Mouse (Mus musculus): ENCODE results near the gene Robo4. TPM values are rescaled to one million over a fixed set of nuclear protein-coding genes. Genes with fewer than 3 reads are reported as not detected.
A peak's percentile ranks its signal among the peaks of the same experiment; 100 is the strongest.

Robo4 gene
- total and polyA plus RNA-seq, 3 experiments, result 27.9 to 33.7 (median 31.8) TPM

- intact Hi-C loops (cut with DNase I), result loop anchor here (2.0 to 5.0 kb wide), 3 partner anchors 18 to 46 kb away; no protein-coding TSS in a partner anchor
- DNase-seq, result peak; percentile 51 to 64
- peak overlapping the region; percentile 81 for H3K9ac ChIP-seq (ENCODE audit: low read depth, low read length)
These were observed 17.2 kb upstream of the Robo4 start for GRCm38 (mm10) chr9:37384284-37385182.

GRCm38 (mm10) chr9:37390891-37391290, 10.8 kb upstream of the Robo4 start:
- H3K9ac ChIP-seq (ENCODE audit: low read depth, low read length), result no peak overlapping the region
- no peaks in the 10 kb centered on the region; the same call in 1 of the 2 replicates for H3K27me3 ChIP-seq (ENCODE audit: control insufficient read depth, insufficient read depth, low read length)
- no peak for DNase-seq
- WGBS, result 35% methylated on average over 2 of the region's 2 CpGs
- no peaks in the 10 kb centered on the region for H3K4me1 ChIP-seq (ENCODE audit: control insufficient read depth, insufficient read depth, low read length)
- H3K79me2 ChIP-seq (replicated peaks; ENCODE audit: control insufficient read depth, insufficient read depth, low read length), result no peaks in the 10 kb centered on the region
- H3K27ac ChIP-seq, result no peak overlapping the region
- TF ChIP-seq POLR2A (IDR thresholded peaks at IDR 0.05; ENCODE audit: insufficient read depth, low read depth, low read length) (no peak), EP300 (IDR thresholded peaks at IDR 0.05; ENCODE audit: insufficient read depth, low read depth, low read length) (no peak), CTCF (IDR thresholded peaks at IDR 0.05) (no peak)
- no peaks in the 10 kb centered on the region for H3K36me3 ChIP-seq (ENCODE audit: control insufficient read depth, insufficient read depth, low read length)
- intact Hi-C loops (cut with DNase I), result no loop called here
- no peak overlapping the region for H3K4me3 ChIP-seq

More at GRCm38 (mm10) chr9:37384284-37385182, 17.2 kb upstream of the Robo4 start:
- Histone ChIP-seq H3K4me3 (peak overlapping the region; percentile 56), H3K36me3 (ENCODE audit: control insufficient read depth, insufficient read depth, low read length) (no peaks in the 10 kb centered on the region), H3K27me3 (ENCODE audit: control insufficient read depth, insufficient read depth, low read length) (peaks cover 2% of the 10 kb centered on the region; the same call in 1 of the 2 replicates), H3K79me2 (replicated peaks; ENCODE audit: control insufficient read depth, insufficient read depth, low read length) (no peaks in the 10 kb centered on the region), H3K27ac (peak overlapping the region; percentile 79), H3K4me1 (ENCODE audit: control insufficient read depth, insufficient read depth, low read length) (no peaks in the 10 kb centered on the region)
- TF ChIP-seq EP300 (IDR thresholded peaks at IDR 0.05; ENCODE audit: insufficient read depth, low read depth, low read length) (no peak), CTCF (IDR thresholded peaks at IDR 0.05) (peak; percentile 66), POLR2A (IDR thresholded peaks at IDR 0.05; ENCODE audit: insufficient read depth, low read depth, low read length) (peak; percentile 49)
- WGBS, result 6% methylated on average over 54 of the region's 54 CpGs

- H3K4me3 ChIP-seq, result no peak overlapping the region
- H3K36me3 ChIP-seq (ENCODE audit: control insufficient read depth, insufficient read depth, low read length), result no peaks in the 10 kb centered on the region
- H3K79me2 ChIP-seq (replicated peaks; ENCODE audit: control insufficient read depth, insufficient read depth, low read length), result no peaks in the 10 kb centered on the region
- WGBS, result 76% methylated on average over 2 of the region's 2 CpGs
- H3K27ac ChIP-seq, result no peak overlapping the region
- H3K27me3 ChIP-seq (ENCODE audit: control insufficient read depth, insufficient read depth, low read length), result no peaks in the 10 kb centered on the region; the same call in 1 of the 2 replicates
- H3K4me1 ChIP-seq (ENCODE audit: control insufficient read depth, insufficient read depth, low read length), result no peaks in the 10 kb centered on the region
- no peak overlapping the region for H3K9ac ChIP-seq (ENCODE audit: low read depth, low read length)
- no peak for DNase-seq
- TF ChIP-seq POLR2A (IDR thresholded peaks at IDR 0.05; ENCODE audit: insufficient read depth, low read depth, low read length), result no peak
- no peak for TF ChIP-seq CTCF (IDR thresholded peaks at IDR 0.05)
- intact Hi-C loops (cut with DNase I), result no loop called here
These were observed 9.6 kb upstream of the Robo4 start for GRCm38 (mm10) chr9:37392071-37392470.

GRCm38 (mm10) chr9:37393482-37394131, 8.1 kb upstream of the Robo4 start:
- no peak for DNase-seq
- intact Hi-C loops (cut with DNase I), result no loop called here
- Histone ChIP-seq H3K9ac (ENCODE audit: low read depth, low read length) (no peak overlapping the region), H3K4me1 (ENCODE audit: control insufficient read depth, insufficient read depth, low read length) (no peaks in the 10 kb centered on the region), H3K79me2 (replicated peaks; ENCODE audit: control insufficient read depth, insufficient read depth, low read length) (no peaks in the 10 kb centered on the region), H3K36me3 (ENCODE audit: control insufficient read depth, insufficient read depth, low read length) (no peaks in the 10 kb centered on the region), H3K27me3 (ENCODE audit: control insufficient read depth, insufficient read depth, low read length) (no peaks in the 10 kb centered on the region), H3K27ac (no peak overlapping the region), H3K4me3 (no peak overlapping the region)
- WGBS, result 58% methylated on average over 8 of the region's 8 CpGs
- TF ChIP-seq EP300 (IDR thresholded peaks at IDR 0.05; ENCODE audit: insufficient read depth, low read depth, low read length), result no peak
- no peak for TF ChIP-seq CTCF (IDR thresholded peaks at IDR 0.05)
- TF ChIP-seq POLR2A (IDR thresholded peaks at IDR 0.05; ENCODE audit: insufficient read depth, low read depth, low read length), result no peak

- peak in 1 of 2 experiments; percentile 60 for DNase-seq
- Histone ChIP-seq H3K27ac (peak overlapping the region; percentile 86), H3K4me3 (no peak overlapping the region), H3K79me2 (replicated peaks; ENCODE audit: control insufficient read depth, insufficient read depth, low read length) (no peaks in the 10 kb centered on the region; the same call in 1 of the 2 replicates), H3K27me3 (ENCODE audit: control insufficient read depth, insufficient read depth, low read length) (no peaks in the 10 kb centered on the region; the same call in 1 of the 2 replicates), H3K4me1 (ENCODE audit: control insufficient read depth, insufficient read depth, low read length) (peaks cover 6% of the 10 kb centered on the region), H3K36me3 (ENCODE audit: control insufficient read depth, insufficient read depth, low read length) (peaks cover 3% of the 10 kb centered on the region), H3K9ac (ENCODE audit: low read depth, low read length) (no peak overlapping the region)
- WGBS, result 33% methylated on average over 2 of the region's 2 CpGs
- intact Hi-C loops (cut with DNase I), result loop anchor here (1.0 to 5.0 kb wide), 3 partner anchors 32 to 130 kb away; partner anchors contain the start of gene Ccdc15
- TF ChIP-seq CTCF (IDR thresholded peaks at IDR 0.05) (no peak), POLR2A (IDR thresholded peaks at IDR 0.05; ENCODE audit: insufficient read depth, low read depth, low read length) (peak; percentile 56; the same call in 1 of the 2 replicates), EP300 (IDR thresholded peaks at IDR 0.05; ENCODE audit: insufficient read depth, low read depth, low read length) (peak; percentile 98)
These were observed 1.1 kb upstream of the Robo4 start for GRCm38 (mm10) chr9:37400585-37400984.

All from heart, adult 2 months (tissue).